Mouse (Mus musculus) retina, adult 2 months (tissue): Measurements from ENCODE around the gene Txndc16.
A peak's percentile ranks its signal among the peaks of the same experiment; 100 is the strongest.

Experiments used
- DNase-seq: peaks from one replicate; pipeline ENCODE4 v3.0.0-alpha.2; 2012; ENCODE audit warnings: low read depth, low spot score

The Txndc16 gene

DNA sequence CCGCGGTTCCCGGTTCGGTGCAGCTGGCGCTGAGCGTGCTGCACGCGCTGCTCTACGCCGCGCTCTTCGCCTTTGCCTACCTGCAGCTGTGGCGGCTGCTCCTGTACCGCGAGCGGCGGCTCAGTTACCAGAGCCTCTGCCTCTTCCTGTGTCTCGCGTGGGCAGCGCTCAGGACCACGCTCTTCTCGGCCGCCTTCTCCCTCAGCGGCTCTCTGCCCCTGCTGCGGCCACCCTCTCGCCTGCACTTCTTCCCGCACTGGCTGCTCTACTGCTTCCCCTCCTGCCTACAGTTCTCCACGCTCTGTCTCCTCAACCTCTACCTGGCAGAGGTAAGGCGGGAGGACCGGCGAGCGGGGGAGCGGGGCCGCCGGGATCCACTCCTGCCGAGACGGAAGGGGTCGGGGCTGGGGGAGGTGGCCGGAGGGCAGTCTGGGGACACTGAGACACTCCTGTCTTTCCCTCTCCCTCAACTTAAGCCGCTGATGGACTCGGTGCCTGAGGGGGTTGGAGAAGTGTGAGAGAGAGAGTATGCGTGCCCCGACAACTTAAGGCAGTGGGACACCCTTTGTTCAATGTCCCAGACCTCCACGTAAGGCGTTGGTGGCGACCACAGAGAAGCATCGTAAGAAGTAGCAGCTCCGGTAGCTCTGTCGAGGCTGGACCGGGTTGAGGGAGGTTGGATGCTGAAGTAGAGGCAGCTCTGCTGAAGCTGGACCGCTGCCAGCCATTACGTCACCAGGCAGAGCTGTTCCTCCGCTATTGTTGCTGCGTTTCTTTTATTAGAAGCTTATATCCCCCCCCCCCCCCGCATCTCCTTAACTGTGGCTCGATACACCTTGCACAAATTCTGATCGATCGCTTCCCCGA is at the start of gene Txndc16:
TSS of gene Txndc16 (minus strand) at position 239 of the 867 bp plus-strand sequence.
- peak; percentile 61 for DNase-seq

DNA sequence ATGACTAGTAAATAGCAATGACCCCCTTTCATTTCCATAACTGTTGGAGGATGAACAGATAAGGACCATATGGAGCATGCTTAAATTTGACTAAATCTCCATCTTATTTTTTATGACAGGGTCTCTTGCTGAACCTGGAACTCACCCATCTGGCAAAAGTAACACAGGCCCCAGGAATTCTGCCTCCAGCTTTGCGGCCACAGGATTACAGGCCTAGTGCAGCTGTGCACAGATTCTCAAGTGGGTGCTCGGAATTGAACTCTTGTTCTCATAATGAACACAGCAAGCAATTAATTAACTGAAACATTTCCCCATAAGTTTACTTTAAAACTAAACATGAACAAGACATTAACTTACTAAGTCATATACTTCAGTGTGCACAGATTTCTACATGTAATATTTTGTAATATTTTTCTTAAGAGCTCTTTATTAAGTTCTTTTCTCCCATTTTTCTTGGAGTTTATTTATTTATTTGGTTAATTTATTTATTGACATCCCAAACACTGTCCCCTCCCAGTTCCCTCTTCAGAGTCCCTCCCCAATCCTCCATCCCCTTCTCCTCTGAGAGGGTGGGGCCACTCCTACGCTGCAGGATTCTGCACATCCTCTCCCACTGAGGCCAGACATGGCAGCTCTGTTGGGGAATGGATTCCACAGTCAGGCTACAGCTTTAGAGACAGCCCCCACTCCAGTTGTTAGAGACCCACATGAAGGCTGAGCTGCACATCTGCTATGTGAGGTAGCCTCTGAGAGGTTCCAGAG is 43.9 kb upstream of the Txndc16 start:
- no peak for DNase-seq

DNA sequence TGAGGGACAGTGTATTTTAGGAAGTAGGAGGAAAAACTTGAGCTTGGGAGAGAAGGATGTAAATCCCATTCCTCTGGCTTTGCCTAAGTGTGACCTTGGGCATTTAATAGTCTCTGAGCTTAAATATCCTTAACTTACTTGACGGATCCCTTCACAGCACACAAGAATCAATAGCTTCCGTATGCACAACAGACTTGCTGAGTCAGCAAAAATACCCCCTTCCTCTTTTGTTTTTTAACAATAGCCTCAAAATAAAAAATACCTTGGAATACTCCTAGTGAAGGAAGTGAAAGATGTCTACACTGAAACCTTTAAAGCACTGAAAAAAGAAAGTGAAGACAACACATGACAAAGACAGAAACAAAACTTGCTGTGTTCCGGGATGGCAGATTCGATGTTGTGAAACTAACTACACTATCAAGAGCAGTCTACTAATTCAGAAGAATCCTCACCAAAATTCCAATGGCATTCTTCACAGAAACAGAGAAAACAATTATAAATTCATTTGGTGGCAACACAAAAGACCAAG is 31.5 kb upstream of the Txndc16 start:
- no peak for DNase-seq

DNA sequence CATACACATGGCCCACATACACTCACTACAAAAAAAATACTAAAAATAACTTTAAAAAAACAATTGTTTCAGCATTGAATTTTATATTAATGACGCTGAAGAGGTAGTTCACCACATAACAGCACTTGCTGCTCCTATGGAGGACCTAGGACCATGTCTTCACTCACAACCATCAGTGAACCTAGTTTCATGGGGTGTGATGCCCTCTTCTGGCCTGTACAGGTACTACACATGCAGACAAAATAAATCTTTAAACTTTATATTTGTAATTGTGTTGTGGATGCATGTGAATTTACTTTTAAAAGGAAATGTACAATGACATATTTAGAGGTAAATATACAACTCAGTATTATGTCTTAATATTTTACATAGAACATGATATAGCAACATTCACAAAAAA is 21.5 kb upstream of the Txndc16 start:
- no peak for DNase-seq

DNA sequence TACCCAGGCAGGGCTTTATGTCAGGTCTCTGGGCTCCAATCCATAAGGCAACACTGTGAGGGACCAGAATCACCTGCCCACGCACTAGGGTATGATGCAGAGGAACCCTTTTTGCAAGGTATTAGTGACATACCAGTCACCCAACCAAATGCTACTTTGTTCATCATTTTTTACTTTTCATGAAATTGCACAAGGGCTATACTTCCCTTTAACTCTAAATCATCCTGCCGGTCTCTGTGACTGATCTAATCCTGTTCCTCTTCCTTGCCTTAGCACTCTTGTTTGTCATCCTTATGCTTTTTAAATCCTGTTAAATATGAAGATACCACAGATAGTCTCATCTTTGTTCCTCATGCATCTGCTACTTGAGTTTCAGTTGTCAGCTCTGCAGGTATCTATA is 18.9 kb upstream of the Txndc16 start:
- no peak for DNase-seq

DNA sequence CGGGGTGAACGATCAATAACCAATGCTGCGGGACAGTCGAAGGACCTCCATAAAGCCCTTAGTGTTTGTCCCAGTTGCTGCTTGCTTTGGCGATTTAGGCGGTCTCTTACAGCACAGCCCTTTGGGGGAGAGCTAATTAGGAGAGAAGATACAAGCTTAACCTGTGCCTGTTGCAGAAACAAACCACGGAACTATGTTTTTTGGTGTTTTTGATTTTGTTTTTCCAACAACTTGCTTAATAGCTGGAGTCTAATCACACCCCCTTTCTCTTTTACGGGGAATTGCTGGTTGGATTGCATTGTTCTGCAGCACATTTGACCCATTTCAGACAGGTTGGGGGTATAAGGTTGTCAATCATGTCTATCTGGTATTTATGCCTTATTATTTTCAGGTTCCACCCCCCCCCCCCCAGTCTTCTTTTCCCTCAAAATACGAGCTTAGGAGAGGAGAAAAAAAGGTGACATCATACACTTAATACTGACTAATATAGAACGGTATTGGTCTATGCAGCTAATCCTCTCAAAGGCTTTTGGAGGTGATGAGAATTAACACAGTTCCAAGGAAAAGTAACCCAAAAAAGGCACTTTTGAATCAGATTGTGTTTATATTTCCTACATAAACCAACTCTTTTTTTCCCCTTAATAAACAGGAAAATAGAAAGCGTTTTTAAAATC is 966 bp upstream of the Txndc16 start:
- DNase-seq: peak; percentile 30

DNA sequence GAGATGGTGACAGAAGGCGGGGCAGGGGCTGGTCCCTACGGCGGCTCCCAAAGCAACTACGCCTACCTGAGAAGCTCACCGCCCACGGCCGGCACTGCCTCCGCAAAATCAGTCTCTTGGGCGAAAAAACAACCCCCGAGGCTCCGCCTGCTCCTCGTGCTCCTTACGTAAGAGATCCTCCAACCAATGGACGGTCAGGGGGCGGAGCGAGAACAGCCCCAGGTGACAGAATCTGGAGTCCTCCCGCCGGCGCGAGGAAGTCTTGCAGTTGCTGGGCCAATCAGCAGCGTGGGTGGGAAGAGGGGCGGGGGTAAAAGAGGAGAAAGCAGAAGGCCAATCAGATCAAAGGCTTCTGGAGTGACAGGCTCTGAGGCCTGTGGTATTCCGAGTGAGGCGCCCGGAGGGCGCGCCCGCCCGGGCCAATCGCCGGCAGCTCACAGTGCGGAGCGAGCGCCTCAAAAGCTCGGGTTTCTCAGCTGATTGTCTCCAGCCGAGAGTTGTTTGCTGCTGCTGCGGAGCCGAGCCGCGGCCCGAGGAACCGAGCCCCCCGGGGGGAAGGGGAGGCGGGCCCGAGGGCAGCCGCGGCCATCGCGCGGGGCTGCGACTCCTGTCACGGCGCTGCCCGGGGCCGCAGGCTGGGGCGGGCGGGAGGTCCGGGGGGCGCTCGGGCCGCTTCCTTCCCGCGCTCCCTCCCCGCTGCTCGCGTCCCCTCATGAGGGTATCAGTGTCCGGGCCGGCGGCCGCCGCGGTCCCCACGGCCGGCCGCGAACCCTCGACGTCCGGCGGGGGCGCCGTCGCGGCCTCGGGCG is 643 bp downstream of the Txndc16 start, which contains the start of gene Gpr137c:
TSS of gene Gpr137c (plus strand) at position 437 of the 809 bp plus-strand sequence.
- peak; percentile 96 for DNase-seq

DNA sequence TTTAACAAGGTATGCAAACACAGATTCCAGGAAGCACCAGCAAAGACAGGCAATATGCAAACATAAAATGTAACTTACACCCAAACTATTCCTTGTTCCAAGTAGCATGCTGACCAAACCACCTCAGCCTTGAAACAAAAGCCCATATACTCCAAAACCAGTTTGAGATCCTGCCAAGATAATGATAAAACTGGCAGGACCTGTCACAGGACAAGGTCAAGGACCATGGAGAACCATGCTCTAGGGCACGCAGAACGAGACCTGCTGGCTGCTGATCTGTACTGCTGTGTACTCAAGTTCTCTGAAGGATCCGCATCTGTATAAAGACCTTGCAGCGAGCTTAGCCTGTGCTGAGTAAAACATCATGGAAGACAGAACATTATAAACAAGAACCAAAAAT is 2.4 kb downstream of the Txndc16 start:
- DNase-seq: no peak

DNA sequence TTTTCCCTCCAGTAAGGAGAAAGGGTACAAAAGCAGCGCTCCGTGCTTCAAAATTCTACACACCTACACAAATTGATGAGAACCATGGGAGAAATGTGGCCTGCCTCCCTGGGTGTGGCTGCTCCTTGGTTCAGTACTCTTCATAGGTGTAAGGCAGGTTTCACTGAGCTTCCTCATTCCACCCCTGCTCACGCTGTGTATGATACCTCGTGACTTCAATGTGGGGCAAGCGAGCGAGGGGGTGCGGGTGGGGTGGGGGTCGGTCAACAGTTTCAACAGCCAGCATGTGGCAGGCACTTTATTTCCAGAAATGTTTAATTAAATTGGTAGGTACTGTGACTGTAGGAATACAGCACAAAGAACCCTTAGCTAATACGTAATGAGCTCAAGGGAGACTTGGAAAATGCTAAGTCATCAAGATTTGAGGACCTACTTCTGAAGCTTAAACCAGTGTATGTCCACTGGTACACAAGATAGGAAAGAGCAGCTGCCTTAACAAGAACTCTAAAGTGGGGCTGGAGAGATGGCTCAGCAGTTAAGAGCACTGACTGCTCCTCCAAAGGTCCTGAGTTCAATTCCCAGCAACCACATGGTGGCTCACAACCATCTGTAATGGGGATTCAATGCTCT is 3.3 kb downstream of the Txndc16 start:
- DNase-seq: no peak

DNA sequence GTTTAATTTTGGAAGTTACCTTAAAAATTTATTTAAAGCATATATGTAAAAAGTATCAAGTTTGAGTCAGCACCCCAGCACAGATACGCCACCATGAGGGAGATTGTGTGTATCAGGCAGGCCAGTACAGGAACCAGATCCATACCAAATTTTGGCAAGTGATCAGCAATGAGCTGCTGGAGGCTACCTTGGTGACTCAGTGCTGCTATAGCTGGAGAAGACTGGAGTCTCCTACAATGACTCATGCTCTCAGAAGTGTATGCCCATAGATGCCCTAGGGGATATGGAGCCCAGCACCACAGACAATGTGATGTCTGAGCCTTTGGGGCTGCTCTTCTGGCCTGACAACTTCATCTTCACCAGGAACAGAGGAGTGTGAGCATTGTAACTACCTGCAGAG is 8.7 kb downstream of the Txndc16 start:
- DNase-seq: no peak

DNA sequence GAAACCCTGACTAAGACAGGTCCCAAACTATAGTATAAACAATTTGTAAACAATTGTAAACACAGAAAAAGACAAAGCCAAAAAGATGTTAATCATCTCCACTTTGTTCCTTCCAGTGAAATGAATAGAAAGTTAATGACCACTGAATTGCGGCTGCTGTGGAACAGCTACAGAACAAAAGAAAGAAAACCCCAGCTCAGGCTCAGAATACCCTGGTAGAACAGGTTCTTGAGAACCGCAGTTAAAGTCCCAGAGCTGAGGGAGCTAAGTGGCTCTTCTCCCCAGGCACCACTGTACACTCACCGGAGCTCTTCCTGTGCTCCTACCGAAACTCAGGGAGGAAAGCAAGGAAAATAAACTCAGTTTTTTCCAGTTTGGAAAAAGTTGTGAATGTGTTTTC is 9.4 kb downstream of the Txndc16 start:
- DNase-seq: no peak

DNA sequence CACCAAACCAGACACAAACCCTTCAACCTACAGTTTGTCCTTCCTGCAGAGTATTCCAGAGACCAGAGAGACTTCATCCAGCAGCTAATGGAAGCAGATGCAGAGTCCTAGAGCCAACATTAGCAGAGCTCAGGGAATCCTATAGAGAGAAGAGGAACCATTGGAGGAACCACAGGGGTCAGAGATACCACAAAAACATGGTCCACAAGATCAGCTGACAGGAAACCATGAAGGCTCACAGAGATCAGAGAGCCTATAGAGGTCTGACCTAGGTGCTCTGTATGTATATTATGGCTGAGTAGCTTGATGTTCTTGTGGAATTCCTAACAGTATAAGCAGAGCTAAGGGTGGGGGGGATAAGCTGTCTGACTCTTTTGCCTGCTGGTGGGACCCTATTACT is 19.5 kb downstream of the Txndc16 start:
- no peak for DNase-seq

DNA sequence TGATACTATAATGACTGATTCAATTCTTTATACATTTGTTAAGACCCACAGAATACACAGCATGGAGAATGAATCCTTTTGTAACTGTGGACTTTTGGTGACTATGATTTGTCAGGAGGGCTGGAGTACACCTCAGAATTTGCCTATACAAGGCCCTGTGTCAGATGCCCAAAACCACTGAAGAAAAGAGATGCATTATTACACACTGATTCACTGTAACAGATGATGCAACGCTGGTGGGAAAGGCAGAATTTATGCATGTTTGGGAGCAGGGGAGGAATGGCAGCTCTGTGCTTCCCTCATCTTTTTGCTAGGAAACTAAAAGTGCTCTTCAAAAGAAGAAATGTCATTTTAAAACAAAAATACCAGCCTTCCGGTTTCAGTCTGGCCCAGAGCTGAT is 29.1 kb downstream of the Txndc16 start:
- no peak for DNase-seq

DNA sequence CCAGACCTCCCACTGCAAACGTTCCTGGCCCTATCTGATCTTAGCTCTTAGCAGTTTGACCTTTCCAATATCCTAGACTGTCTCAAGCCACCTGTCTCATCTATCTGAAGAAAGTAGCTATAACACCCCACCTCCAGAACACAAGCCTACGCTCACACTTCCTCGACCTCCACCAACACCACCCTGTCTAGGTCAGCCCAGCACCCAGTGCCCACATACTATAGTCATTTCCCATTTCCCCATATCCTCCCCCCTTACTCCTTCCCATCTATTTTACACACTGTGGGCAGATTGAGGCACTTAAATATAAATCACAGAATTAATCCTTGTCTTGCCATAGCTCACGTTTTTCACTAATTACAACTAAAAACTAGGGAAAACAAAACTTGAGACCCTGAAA is 38.5 kb downstream of the Txndc16 start:
- no peak for DNase-seq

DNA sequence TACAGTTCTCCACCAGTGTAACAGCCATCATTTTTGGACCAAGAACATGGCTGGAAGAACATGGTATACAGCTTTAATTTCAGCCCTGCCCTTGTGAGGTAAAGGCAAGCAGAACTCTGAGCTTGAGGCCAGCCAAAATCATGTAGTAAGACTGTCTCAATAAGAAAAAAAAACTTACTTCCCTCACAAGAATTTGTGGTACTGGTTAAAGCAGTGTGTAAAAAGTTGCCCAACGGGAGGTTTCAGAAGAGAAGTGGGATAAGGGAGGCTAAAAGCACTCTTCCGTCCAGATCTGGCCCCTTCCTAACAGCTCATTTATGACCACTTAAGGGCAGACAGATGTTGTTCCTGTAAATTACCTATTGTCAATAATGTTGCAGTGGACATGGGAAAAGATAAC is 40.5 kb downstream of the Txndc16 start:
- no peak for DNase-seq

DNA sequence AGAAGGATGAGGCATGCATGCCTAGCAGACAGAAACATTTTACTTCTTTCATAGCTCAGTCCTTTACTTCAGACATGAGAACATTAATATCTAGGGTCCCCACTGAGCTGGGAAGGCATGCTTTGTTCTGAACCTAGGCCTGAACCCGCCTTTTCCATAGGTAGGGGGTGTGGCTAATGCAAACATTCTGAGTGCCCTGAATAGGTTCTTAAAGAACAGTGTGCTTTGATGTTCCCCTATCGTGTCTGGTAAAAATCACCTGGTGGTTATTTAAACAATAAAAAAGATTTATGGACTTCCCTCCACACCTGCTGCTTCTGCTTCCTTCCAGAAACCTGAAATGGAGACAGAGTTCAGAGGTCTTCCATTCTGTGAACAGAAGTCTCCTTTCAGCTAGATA is 40.9 kb downstream of the Txndc16 start:
- no peak for DNase-seq

DNA sequence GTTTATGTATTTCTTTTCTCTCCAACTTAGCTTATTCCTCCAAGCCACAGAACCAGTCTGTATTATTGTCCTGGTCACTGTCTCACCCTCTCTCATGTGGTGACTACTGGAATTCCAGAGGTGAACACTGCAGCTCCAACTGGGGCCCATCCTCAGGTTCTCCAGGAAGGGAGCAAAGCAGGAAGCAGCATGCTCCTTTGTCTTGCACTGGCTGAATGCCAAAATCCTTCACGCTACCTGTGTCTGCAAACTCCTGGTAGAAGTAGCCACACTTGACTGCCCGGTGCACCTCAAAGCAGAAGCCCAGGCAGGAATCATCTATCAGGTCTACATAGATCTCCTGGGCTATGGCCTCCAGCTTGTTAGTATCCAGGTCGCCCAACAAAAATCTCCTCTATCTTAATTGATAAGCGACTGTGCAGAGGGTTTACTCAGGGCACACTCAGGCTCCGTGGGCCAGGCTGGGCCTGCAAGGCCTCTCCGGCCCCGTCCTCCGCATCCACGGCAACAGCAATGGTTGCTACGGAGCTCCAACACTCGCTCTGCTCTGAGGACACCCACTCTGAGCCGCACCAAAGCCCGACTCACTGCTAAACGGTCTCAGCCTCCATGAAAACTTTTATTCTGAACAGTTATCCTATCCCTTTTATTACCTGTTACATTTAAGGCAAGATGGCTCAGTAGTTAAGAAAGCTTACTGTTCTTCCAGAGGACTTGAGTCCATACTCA is 45.0 kb downstream of the Txndc16 start:
- no peak for DNase-seq

DNA sequence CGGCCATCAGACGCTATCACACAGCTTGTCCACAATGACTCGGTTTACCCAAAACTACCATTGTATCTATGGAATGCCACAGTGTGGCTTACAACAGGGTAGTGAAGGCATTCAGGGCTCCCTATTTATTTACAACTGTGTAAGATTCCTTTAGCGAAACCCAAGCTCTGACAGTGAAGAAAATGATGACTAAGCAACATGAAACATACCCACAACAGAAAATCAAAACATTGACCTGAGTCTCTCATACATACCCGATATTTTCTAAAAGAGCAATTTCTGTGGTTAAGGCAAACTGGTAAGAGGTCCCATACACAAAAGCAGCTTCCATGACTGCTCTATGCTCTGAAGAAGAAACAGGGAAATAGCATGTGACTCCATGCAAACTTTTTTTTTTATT is 47.9 kb downstream of the Txndc16 start:
- no peak for DNase-seq

DNA sequence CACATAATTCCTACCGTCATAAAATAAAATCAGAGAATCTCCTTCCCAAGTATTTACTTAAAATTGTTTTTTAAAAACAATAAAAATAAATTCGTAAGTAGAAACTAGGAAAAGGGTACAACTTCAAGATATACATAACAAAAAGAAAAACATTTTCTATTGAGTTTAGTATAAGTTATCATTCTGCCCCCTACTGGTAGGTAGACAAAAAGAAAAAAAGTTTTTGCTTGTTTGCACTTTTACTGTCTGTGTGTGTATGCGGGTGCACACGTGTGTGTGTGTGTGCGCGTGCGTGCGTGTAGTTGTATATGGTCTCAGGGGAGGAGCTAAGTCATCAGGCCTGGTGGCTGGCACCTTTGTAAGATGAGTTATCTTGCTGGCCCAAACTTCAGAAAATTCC is 52.8 kb downstream of the Txndc16 start:
- DNase-seq: no peak
